Mouse (Mus musculus): ENCODE data around the gene Tceanc2. TPM values are rescaled to one million over a fixed set of nuclear protein-coding genes. Genes with fewer than 3 reads are reported as not detected.

The Tceanc2 gene
- polyA plus RNA-seq, 1 experiment from 2014 or later: 12.7 TPM

DNA sequence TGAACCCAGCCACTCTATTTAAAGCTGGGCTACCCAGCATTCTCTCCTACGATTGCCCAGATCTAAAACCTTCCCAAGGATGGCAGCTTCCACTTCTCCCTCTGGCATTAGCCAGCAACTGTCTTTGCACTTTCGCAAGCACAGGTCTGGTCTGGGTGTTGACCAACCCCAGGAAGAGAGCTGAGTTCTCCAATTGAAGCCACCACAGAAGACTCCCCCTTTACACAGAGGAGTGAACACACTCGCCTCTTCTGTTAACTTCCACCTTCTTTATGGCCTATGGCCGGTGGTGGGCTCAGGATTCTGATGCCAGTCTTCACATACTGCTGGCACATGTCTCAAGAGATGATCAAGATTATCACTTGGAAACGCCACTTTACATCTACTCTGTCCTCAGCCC, 11.1 kb downstream of the Tceanc2 start:
- 60% methylated on average over 5 of the region's 5 CpGs for WGBS (ENCODE audit: insufficient replicate concordance)
- Histone ChIP-seq H3K4me3 (ENCODE audit: low read depth, low read length) (no peak overlapping the region), H3K9me3 (ENCODE audit: low read length) (no peaks in the 10 kb centered on the region), H3K27ac (ENCODE audit: low read depth) (no peak overlapping the region), H3K9ac (replicated peaks) (no peak overlapping the region), H3K4me2 (ENCODE audit: low read depth, low read length) (no peak overlapping the region), H3K36me3 (replicated peaks; ENCODE audit: insufficient read depth, low read length) (peaks cover 13% of the 10 kb centered on the region), H3K27me3 (ENCODE audit: insufficient read depth, low read length) (no peaks in the 10 kb centered on the region), H3K4me1 (ENCODE audit: insufficient read depth) (no peaks in the 10 kb centered on the region)
- TF ChIP-seq EP300 (IDR thresholded peaks at IDR 0.05; ENCODE audit: low read depth) (no peak), CTCF (IDR thresholded peaks at IDR 0.05; ENCODE audit: low read depth) (no peak)
- no peak for ATAC-seq
- DNase-seq: no peak

DNA sequence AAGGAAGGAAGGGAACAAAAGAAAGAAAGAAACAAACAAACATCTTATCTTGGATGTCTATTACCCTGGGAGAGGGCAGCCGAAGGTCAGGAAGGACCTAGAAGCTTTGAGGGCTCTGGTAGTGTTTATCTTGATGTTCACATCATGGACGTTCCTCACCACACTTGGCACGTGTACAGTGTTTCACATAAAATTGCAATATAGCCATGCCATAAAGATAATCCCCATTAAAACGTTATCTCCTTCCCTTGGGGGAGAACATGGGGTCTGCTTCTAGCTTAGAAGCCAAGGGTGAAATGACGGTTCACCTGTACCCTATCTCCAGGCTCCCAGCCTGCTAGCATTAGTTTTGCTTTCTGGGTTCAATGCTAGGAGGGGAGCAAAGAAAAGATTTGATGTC, 12.2 kb downstream of the Tceanc2 start:
- Histone ChIP-seq H3K27ac (ENCODE audit: low read depth) (no peak overlapping the region), H3K4me3 (ENCODE audit: low read depth, low read length) (no peak overlapping the region), H3K4me2 (ENCODE audit: low read depth, low read length) (no peak overlapping the region), H3K27me3 (ENCODE audit: insufficient read depth, low read length) (no peaks in the 10 kb centered on the region), H3K9ac (replicated peaks) (no peak overlapping the region), H3K4me1 (ENCODE audit: insufficient read depth) (no peaks in the 10 kb centered on the region), H3K9me3 (ENCODE audit: low read length) (no peaks in the 10 kb centered on the region), H3K36me3 (replicated peaks; ENCODE audit: insufficient read depth, low read length) (peaks cover 8% of the 10 kb centered on the region)
- DNase-seq (no peak), ATAC-seq (no peak)
- TF ChIP-seq EP300 (IDR thresholded peaks at IDR 0.05; ENCODE audit: low read depth): no peak
- no peak for TF ChIP-seq CTCF (IDR thresholded peaks at IDR 0.05; ENCODE audit: low read depth)
- 56% methylated on average over 5 of the region's 5 CpGs for WGBS (ENCODE audit: insufficient replicate concordance)

DNA sequence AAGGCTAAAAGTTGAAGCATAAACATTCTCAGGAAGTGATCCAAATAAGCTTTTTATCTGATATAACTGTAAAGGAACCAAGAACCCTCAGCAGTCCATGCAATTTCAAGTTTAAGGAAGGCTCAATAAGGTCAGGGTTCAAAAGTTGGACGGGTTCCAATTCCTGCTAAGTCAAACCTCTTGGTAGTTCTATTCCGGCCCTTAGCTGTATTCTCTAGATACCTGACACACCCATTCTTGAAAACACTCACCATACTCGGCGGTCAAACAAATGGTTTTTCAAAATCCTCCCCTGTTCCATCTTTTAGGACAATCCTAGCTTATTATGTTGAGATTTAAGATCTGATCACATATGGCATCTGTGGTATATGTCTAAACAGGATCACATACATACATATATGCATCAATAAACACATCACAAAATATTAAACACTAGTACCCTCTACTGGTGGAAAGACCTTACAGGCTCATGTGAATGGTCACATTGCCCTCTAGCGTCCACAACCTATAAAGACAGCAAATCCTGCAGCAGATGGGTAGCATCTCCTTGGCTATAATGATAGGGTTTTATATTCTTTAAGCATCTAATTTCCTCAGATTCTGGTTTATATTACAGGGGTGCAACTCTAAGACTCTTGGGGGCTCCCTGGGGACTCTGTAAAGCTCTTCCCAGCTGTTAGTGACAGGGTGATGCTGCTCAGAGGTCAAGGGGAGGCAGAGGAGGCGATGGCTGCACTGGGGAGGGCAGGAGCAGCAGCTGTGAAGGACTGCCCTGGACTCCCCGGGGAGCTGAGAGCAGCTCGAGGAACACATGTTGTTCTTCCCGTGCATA, 14.9 kb downstream of the Tceanc2 start:
- H3K4me2 ChIP-seq (ENCODE audit: low read depth, low read length): no peak overlapping the region
- ATAC-seq (peak; percentile 64; the same call in 1 of the 2 replicates), DNase-seq (peak; percentile 65)
- no peaks in the 10 kb centered on the region for H3K4me1 ChIP-seq (ENCODE audit: insufficient read depth)
- H3K27ac ChIP-seq (ENCODE audit: low read depth): no peak overlapping the region
- H3K36me3 ChIP-seq (replicated peaks; ENCODE audit: insufficient read depth, low read length): peaks cover 15% of the 10 kb centered on the region
- WGBS (ENCODE audit: insufficient replicate concordance): 50% methylated on average over 9 of the region's 9 CpGs
- no peak overlapping the region for H3K4me3 ChIP-seq (ENCODE audit: low read depth, low read length)
- peak; percentile 100 for TF ChIP-seq CTCF (IDR thresholded peaks at IDR 0.05; ENCODE audit: low read depth)
- TF ChIP-seq EP300 (IDR thresholded peaks at IDR 0.05; ENCODE audit: low read depth): no peak
- no peaks in the 10 kb centered on the region for H3K27me3 ChIP-seq (ENCODE audit: insufficient read depth, low read length)
- no peak overlapping the region for H3K9ac ChIP-seq (replicated peaks)
- H3K9me3 ChIP-seq (ENCODE audit: low read length): no peaks in the 10 kb centered on the region

DNA sequence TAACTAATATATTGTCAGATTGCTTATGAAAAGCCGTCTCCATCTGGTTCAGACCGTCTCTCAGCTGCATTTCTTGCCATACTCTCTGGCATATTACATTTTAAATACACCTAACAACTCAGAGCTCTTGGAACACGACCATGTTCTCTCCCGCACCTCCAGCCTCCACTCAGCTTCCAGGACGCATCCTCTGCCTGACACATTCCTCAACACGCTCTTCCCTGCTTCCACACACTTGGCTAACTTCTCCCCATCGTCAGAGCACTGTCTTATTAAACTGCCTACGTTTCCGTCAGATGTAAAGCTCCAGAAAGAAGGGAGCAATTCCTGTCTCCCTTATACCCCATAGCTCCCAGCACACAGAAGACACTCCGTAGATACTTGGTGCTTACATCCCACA, 15.6 kb downstream of the Tceanc2 start:
- Histone ChIP-seq H3K4me1 (ENCODE audit: insufficient read depth) (no peaks in the 10 kb centered on the region), H3K36me3 (replicated peaks; ENCODE audit: insufficient read depth, low read length) (peaks cover 15% of the 10 kb centered on the region), H3K4me2 (ENCODE audit: low read depth, low read length) (no peak overlapping the region), H3K9me3 (ENCODE audit: low read length) (no peaks in the 10 kb centered on the region), H3K4me3 (ENCODE audit: low read depth, low read length) (no peak overlapping the region), H3K27ac (ENCODE audit: low read depth) (no peak overlapping the region), H3K9ac (replicated peaks) (no peak overlapping the region), H3K27me3 (ENCODE audit: insufficient read depth, low read length) (no peaks in the 10 kb centered on the region)
- DNase-seq: no peak
- TF ChIP-seq EP300 (IDR thresholded peaks at IDR 0.05; ENCODE audit: low read depth) (no peak), CTCF (IDR thresholded peaks at IDR 0.05; ENCODE audit: low read depth) (no peak)
- no peak for ATAC-seq
- WGBS (ENCODE audit: insufficient replicate concordance): 85% methylated on average over 10 of the region's 10 CpGs

DNA sequence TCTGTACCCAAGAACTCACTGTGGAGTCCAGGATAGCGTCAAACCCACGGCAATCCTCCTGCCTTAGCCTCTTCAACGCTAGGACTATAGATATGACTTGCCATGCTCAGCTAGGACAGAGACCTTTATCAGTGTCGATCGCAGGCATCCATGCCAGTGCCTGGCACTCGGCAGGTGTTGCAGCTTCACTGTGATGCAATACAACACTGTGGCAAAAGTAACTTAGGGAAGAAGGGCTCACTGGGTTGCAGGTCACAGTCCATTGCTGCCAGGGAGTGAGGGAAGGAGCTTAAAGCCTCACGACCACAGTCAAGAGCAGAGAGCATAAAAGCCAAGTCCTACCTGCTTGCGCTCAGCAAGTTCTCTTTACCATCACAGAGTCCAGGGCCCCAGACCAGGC, 18.7 kb downstream of the Tceanc2 start:
- DNase-seq: no peak
- TF ChIP-seq EP300 (IDR thresholded peaks at IDR 0.05; ENCODE audit: low read depth) (no peak), CTCF (IDR thresholded peaks at IDR 0.05; ENCODE audit: low read depth) (no peak)

DNA sequence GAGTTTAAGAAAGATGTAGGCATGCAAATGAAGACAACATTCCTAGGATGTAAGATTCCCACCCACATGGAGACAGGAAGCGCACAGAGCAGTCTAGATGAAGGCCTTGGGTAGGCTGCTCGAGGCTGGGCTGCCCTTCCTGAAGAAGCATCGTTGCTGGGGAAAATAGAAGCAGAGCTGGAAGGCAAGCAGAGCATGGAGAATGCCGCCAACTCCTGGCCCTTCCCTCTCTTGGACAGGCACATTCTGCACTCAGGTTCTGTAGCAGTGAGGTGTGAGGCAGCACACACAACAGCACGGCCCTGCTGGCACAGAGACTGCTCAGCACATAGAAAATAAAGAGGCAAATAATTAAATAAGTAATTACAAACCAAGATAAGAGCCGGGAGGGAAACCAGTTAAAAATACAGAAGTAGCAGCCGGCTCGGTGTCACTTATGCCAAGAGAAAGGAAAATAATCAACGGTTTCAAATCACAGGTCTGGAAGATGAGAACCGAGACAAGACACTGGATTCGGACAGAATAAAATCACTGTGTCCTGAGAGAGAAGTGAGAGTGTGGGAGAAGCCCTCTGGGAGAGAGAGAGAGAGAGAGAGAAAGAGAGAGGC, 19.6 kb downstream of the Tceanc2 start:
- Histone ChIP-seq H3K4me3 (ENCODE audit: low read depth, low read length) (no peak overlapping the region), H3K27me3 (ENCODE audit: insufficient read depth, low read length) (no peaks in the 10 kb centered on the region), H3K9ac (replicated peaks) (no peak overlapping the region), H3K27ac (ENCODE audit: low read depth) (no peak overlapping the region), H3K9me3 (ENCODE audit: low read length) (no peaks in the 10 kb centered on the region), H3K4me2 (ENCODE audit: low read depth, low read length) (no peak overlapping the region), H3K36me3 (replicated peaks; ENCODE audit: insufficient read depth, low read length) (peaks cover 7% of the 10 kb centered on the region; the same call in 1 of the 2 replicates), H3K4me1 (ENCODE audit: insufficient read depth) (peaks cover 6% of the 10 kb centered on the region)
- no peak for ATAC-seq
- no peak for TF ChIP-seq CTCF (IDR thresholded peaks at IDR 0.05; ENCODE audit: low read depth)
- TF ChIP-seq EP300 (IDR thresholded peaks at IDR 0.05; ENCODE audit: low read depth): no peak
- 85% methylated on average over 11 of the region's 11 CpGs for WGBS (ENCODE audit: insufficient replicate concordance)
- DNase-seq: no peak

More for the DNA sequence above, 18.7 kb downstream of the Tceanc2 start:
- no peak overlapping the region for H3K4me2 ChIP-seq (ENCODE audit: low read depth, low read length)
- peaks cover 12% of the 10 kb centered on the region for H3K36me3 ChIP-seq (replicated peaks; ENCODE audit: insufficient read depth, low read length)
- H3K27me3 ChIP-seq (ENCODE audit: insufficient read depth, low read length): no peaks in the 10 kb centered on the region
- WGBS (ENCODE audit: insufficient replicate concordance): 78% methylated on average over 8 of the region's 8 CpGs
- H3K27ac ChIP-seq (ENCODE audit: low read depth): no peak overlapping the region
- no peak for ATAC-seq
- peaks cover 6% of the 10 kb centered on the region for H3K4me1 ChIP-seq (ENCODE audit: insufficient read depth)
- H3K9ac ChIP-seq (replicated peaks): no peak overlapping the region
- H3K4me3 ChIP-seq (ENCODE audit: low read depth, low read length): no peak overlapping the region
- no peaks in the 10 kb centered on the region for H3K9me3 ChIP-seq (ENCODE audit: low read length)

Data from liver, postnatal 0 days (tissue).